Mouse (Mus musculus) lung, embryonic 16.5 days (tissue): Measurements from ENCODE around the gene Etl4. TPM values are rescaled to one million over a fixed set of nuclear protein-coding genes. Genes with fewer than 3 reads are reported as not detected.
"Not testable (repeated sequence)": the region's sequence is repeated elsewhere in the genome, so short reads cannot be mapped to it uniquely, and the experiment has no call there.

ENCODE experiments used
- ATAC-seq: fragments of 200-750 bp; cut with Nextera tagmentation; 2 replicates; pipeline ENCODE4 v1.8.0; 2017; ENCODE audit warnings: low read depth, mild to moderate bottlenecking, moderate library complexity
- H3K27ac ChIP-seq: fragments of 300-500 bp; sonication (generic); 2 replicates; pipeline ENCODE4 v1.5.1; 2014; ENCODE audit warnings: mild to moderate bottlenecking, control low read depth, low read length
- H3K27me3 ChIP-seq: fragments of 300-500 bp; sonication (generic); 2 replicates; pipeline ENCODE4 v1.6.1; 2014; ENCODE audit warnings: low read depth, low read length, mixed read lengths; ENCODE audit not compliant: control insufficient read depth, insufficient read depth
- H3K36me3 ChIP-seq: fragments of 300-500 bp; sonication (generic); 2 replicates; pipeline ENCODE4 v1.6.1; 2014; ENCODE audit warnings: low read length; ENCODE audit not compliant: control insufficient read depth, insufficient read depth
- H3K4me1 ChIP-seq: fragments of 300-500 bp; sonication (generic); replicated peaks from 2 replicates; pipeline ENCODE4 v1.6.1; 2014; ENCODE audit warnings: low read length, mixed read lengths; ENCODE audit not compliant: control insufficient read depth, insufficient read depth
- H3K4me2 ChIP-seq: fragments of 300-500 bp; sonication (generic); 2 replicates; pipeline ENCODE4 v1.6.1; 2014; ENCODE audit warnings: low read depth, low read length, control low read depth
- H3K4me3 ChIP-seq: fragments of 300-500 bp; sonication (generic); 2 replicates; pipeline ENCODE4 v1.5.1; 2014; ENCODE audit warnings: mild to moderate bottlenecking, low read length, control low read depth
- H3K9ac ChIP-seq: fragments of 300-500 bp; sonication (generic); 2 replicates; pipeline ENCODE4 v1.6.1; 2014; ENCODE audit warnings: low read length, control low read depth
- H3K9me3 ChIP-seq: fragments of 300-500 bp; sonication (generic); 2 replicates; pipeline ENCODE4 v1.6.1; 2016; ENCODE audit warnings: low read length; ENCODE audit not compliant: control insufficient read depth
- WGBS: fragments of 180-500 bp; shearing (Covaris S2); extraction: QIAGEN DNeasy Blood & Tissue Kit; methylation state at CpG from one replicate; pipeline ENCODE4 v1.1.7; 2014; 5-methylcytosine and 5-hydroxymethylcytosine counted together
- polyA plus RNA-seq: library from polyadenylated mRNA; unstranded; fragments of >200 nt; fragmentation: Nextera tagmentation; extraction: Ambion mirVana; gene quantifications from 2 replicates; pipeline ENCODE4 v1.2.1, GENCODE M21; 2015

Gene Etl4
- polyA plus RNA-seq, 1 experiment from 2014 or later: 28.2 TPM

- Histone ChIP-seq H3K9me3 (no peaks in the 10 kb centered on the region), H3K4me3 (no peak overlapping the region), H3K36me3 (no peaks in the 10 kb centered on the region), H3K9ac (no peak overlapping the region), H3K27me3 (no peaks in the 10 kb centered on the region), H3K27ac (no peak overlapping the region), H3K4me2 (no peak overlapping the region), H3K4me1 (no peaks in the 10 kb centered on the region)
- 81% methylated on average over 6 of the region's 6 CpGs for WGBS
- no peak for ATAC-seq
Measured at GRCm38 (mm10) chr2:20336176-20336575, 426.6 kb downstream of the Etl4 start.

- Histone ChIP-seq H3K27ac (no peak overlapping the region), H3K9ac (no peak overlapping the region), H3K36me3 (no peaks in the 10 kb centered on the region), H3K9me3 (no peaks in the 10 kb centered on the region), H3K27me3 (no peaks in the 10 kb centered on the region), H3K4me1 (no peaks in the 10 kb centered on the region), H3K4me2 (peak overlapping the region; percentile 56), H3K4me3 (peak overlapping the region; percentile 36)
- 48% methylated on average over 7 of the region's 7 CpGs for WGBS
- peak; percentile 57 for ATAC-seq
Measured at GRCm38 (mm10) chr2:20339016-20339734, 429.6 kb downstream of the Etl4 start.

- peak; percentile 70 for ATAC-seq
Measured at GRCm38 (mm10) chr2:20339919-20340318, 430.3 kb downstream of the Etl4 start.

GRCm38 (mm10) chr2:20346873-20347272 lies 437.3 kb downstream of the Etl4 start:
- H3K4me3 ChIP-seq: no peak overlapping the region
- H3K4me2 ChIP-seq: no peak overlapping the region
- H3K36me3 ChIP-seq: no peaks in the 10 kb centered on the region
- H3K27me3 ChIP-seq: no peaks in the 10 kb centered on the region
- H3K4me1 ChIP-seq: no peaks in the 10 kb centered on the region
- ATAC-seq: no peak
- 52% methylated on average over 3 of the region's 3 CpGs for WGBS
- no peak overlapping the region for H3K9ac ChIP-seq
- H3K27ac ChIP-seq: no peak overlapping the region
- H3K9me3 ChIP-seq: no peaks in the 10 kb centered on the region

More at GRCm38 (mm10) chr2:20339919-20340318, 430.3 kb downstream of the Etl4 start:
- no peaks in the 10 kb centered on the region for H3K9me3 ChIP-seq
- 18% methylated on average over 12 of the region's 12 CpGs for WGBS
- H3K36me3 ChIP-seq: no peaks in the 10 kb centered on the region
- no peaks in the 10 kb centered on the region for H3K4me1 ChIP-seq
- no peaks in the 10 kb centered on the region for H3K27me3 ChIP-seq
- 0 out of 2 replicates have a peak overlapping the region, but pooled peaks have one; percentile 16 for H3K27ac ChIP-seq
- peak overlapping the region; percentile 36 for H3K4me3 ChIP-seq
- peak overlapping the region; percentile 16 for H3K9ac ChIP-seq
- peak overlapping the region; percentile 56 for H3K4me2 ChIP-seq

- Histone ChIP-seq H3K9ac (no peak overlapping the region), H3K4me3 (no peak overlapping the region), H3K27ac (no peak overlapping the region), H3K27me3 (no peaks in the 10 kb centered on the region), H3K4me1 (no peaks in the 10 kb centered on the region), H3K36me3 (no peaks in the 10 kb centered on the region), H3K9me3 (no peaks in the 10 kb centered on the region), H3K4me2 (no peak overlapping the region)
- ATAC-seq: no peak
- 67% methylated on average over 5 of the region's 5 CpGs for WGBS
Measured at GRCm38 (mm10) chr2:20349268-20349667, 439.7 kb downstream of the Etl4 start.

GRCm38 (mm10) chr2:20352796-20353195 lies 443.2 kb downstream of the Etl4 start:
- Histone ChIP-seq H3K27ac (no peak overlapping the region), H3K27me3 (no peaks in the 10 kb centered on the region), H3K4me2 (no peak overlapping the region), H3K4me1 (no peaks in the 10 kb centered on the region), H3K9ac (no peak overlapping the region), H3K4me3 (no peak overlapping the region), H3K9me3 (no peaks in the 10 kb centered on the region), H3K36me3 (no peaks in the 10 kb centered on the region)
- ATAC-seq: no peak

GRCm38 (mm10) chr2:20377026-20377425 lies 467.4 kb downstream of the Etl4 start:
- no peak for ATAC-seq
- 54% methylated on average over 2 of the region's 2 CpGs for WGBS

GRCm38 (mm10) chr2:20380874-20381273 lies 471.3 kb downstream of the Etl4 start:
- not testable (repeated sequence) for H3K9ac ChIP-seq, H3K27me3 ChIP-seq, H3K4me1 ChIP-seq, H3K27ac ChIP-seq, H3K9me3 ChIP-seq, H3K36me3 ChIP-seq, H3K4me3 ChIP-seq, ATAC-seq, H3K4me2 ChIP-seq
- 88% methylated on average over 4 of the region's 8 CpGs for WGBS

More at GRCm38 (mm10) chr2:20377026-20377425, 467.4 kb downstream of the Etl4 start:
- H3K27ac ChIP-seq: no peak overlapping the region
- no peak overlapping the region for H3K4me2 ChIP-seq
- no peaks in the 10 kb centered on the region for H3K27me3 ChIP-seq
- no peaks in the 10 kb centered on the region; the same call in 1 of the 2 replicates for H3K4me1 ChIP-seq
- no peak overlapping the region for H3K4me3 ChIP-seq
- no peaks in the 10 kb centered on the region for H3K36me3 ChIP-seq
- H3K9ac ChIP-seq: no peak overlapping the region
- H3K9me3 ChIP-seq: no peaks in the 10 kb centered on the region

GRCm38 (mm10) chr2:20394083-20394482 lies 484.5 kb downstream of the Etl4 start:
- H3K4me1 ChIP-seq: no peaks in the 10 kb centered on the region
- no peaks in the 10 kb centered on the region for H3K27me3 ChIP-seq
- no peak overlapping the region for H3K27ac ChIP-seq
- H3K36me3 ChIP-seq: no peaks in the 10 kb centered on the region
- H3K4me3 ChIP-seq: no peak overlapping the region
- H3K9me3 ChIP-seq: no peaks in the 10 kb centered on the region
- no peak overlapping the region for H3K9ac ChIP-seq
- no peak for ATAC-seq
- no peak overlapping the region for H3K4me2 ChIP-seq
